Mouse (Mus musculus) embryonic facial prominence, embryonic 14.5 days (tissue): ENCODE measurements around the gene Mybpc3. TPM values are rescaled to one million over a fixed set of nuclear protein-coding genes. Genes with fewer than 3 reads are reported as not detected.

Source experiments
- ATAC-seq: fragments of 200-750 bp; cut with Nextera tagmentation; 2 replicates; pipeline ENCODE4 v1.8.0; 2017; ENCODE audit warnings: low read depth, moderate number of reproducible peaks, moderate TSS enrichment
- DNase-seq: peaks from one replicate; pipeline ENCODE4 v3.0.0-alpha.2; 2015; ENCODE audit warnings: low spot score
- H3K27ac ChIP-seq: fragments of 300-500 bp; sonication (generic); replicated peaks from 2 replicates; pipeline ENCODE4 v1.5.1; 2014; ENCODE audit warnings: low read depth, mild to moderate bottlenecking, low read length, moderate library complexity
- H3K27me3 ChIP-seq: fragments of 300-500 bp; sonication (generic); replicated peaks from 2 replicates; pipeline ENCODE4 v1.6.1; 2014; ENCODE audit warnings: low read length; ENCODE audit not compliant: control insufficient read depth, insufficient read depth
- H3K36me3 ChIP-seq: fragments of 300-500 bp; sonication (generic); 2 replicates; pipeline ENCODE4 v1.6.1; 2014; ENCODE audit warnings: low read length, mixed read lengths; ENCODE audit not compliant: control insufficient read depth, insufficient read depth
- H3K4me1 ChIP-seq: fragments of 300-500 bp; sonication (generic); 2 replicates; pipeline ENCODE4 v1.6.1; 2014; ENCODE audit warnings: antibody characterized with exemption, low read length; ENCODE audit not compliant: control insufficient read depth, insufficient read depth
- H3K4me2 ChIP-seq: fragments of 300-500 bp; sonication (generic); 2 replicates; pipeline ENCODE4 v1.6.1; 2014; ENCODE audit warnings: low read depth, mild to moderate bottlenecking, low read length, moderate library complexity, mixed read lengths
- H3K4me3 ChIP-seq: fragments of 300-500 bp; sonication (generic); 2 replicates; pipeline ENCODE4 v1.5.1; 2014; ENCODE audit warnings: low read depth, mild to moderate bottlenecking, low read length
- H3K9ac ChIP-seq: fragments of 300-500 bp; sonication (generic); 2 replicates; pipeline ENCODE4 v1.6.1; 2014; ENCODE audit warnings: low read depth, mild to moderate bottlenecking, low read length, moderate library complexity, mixed read lengths
- H3K9me3 ChIP-seq: fragments of 300-500 bp; sonication (generic); 2 replicates; pipeline ENCODE4 v1.6.1; 2016; ENCODE audit warnings: low read length; ENCODE audit not compliant: control insufficient read depth
- WGBS: fragments of 180-500 bp; shearing (Covaris S2); extraction: QIAGEN DNeasy Blood & Tissue Kit; methylation state at CpG from one replicate; pipeline ENCODE4 v1.1.7; 2014; 5-methylcytosine and 5-hydroxymethylcytosine counted together
- polyA plus RNA-seq: library from polyadenylated mRNA; unstranded; fragments of >200 nt; fragmentation: Nextera tagmentation; extraction: Ambion mirVana; gene quantifications from 2 replicates; pipeline ENCODE4 v1.2.1, GENCODE M21; 2014

Gene Mybpc3
- polyA plus RNA-seq, 1 experiment from 2014 or later = 0.79 TPM

DNA sequence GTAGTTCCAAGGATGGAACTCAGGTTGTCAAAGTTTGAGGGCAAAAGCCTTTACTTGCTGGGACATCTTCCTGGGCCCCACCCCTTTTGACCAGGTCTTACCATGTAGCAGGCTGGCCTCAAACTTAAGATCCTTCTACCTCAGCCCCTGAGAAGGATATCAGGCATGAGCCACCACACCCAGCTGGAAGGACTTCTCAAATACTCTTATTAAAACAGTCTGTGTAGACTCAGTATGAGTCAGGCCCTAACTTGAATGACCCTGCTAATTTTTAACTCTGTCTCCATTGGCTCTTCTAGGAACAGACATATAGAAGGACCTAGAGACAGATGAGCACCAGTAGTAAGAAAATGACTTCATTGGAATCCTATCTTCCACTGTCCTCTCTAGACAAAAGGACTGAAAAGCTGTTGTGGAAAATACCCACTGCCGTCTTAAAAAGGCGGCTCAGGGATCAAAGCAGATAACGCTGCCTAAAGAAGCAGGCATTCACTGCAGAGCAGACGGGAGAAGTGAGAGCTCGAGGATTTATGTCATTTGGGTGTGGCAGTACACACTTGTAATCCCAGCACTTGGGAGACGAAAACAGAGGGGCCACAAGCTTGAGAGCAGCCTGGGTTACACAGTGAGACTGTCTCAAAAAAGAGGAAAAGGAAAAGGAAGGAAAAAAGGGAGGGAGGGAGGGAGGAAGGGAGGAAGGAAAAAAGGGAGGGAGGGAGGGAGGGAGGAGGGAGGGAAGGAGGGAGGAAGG, 39.2 kb downstream of the Mybpc3 start:
- 57% methylated on average over 6 of the region's 6 CpGs for WGBS
- H3K9ac ChIP-seq = no peak overlapping the region
- no peaks in the 10 kb centered on the region for H3K4me1 ChIP-seq
- H3K27ac ChIP-seq = no peak overlapping the region
- ATAC-seq (no peak), DNase-seq (no peak)
- H3K36me3 ChIP-seq = peaks cover 67% of the 10 kb centered on the region
- no peaks in the 10 kb centered on the region for H3K27me3 ChIP-seq
- no peak overlapping the region for H3K4me2 ChIP-seq
- no peak overlapping the region for H3K4me3 ChIP-seq
- no peaks in the 10 kb centered on the region for H3K9me3 ChIP-seq

GRCm38 (mm10) chr2:91160591-91160990, 42.6 kb downstream of the Mybpc3 start:
- Histone ChIP-seq H3K4me3 (no peak overlapping the region), H3K36me3 (peaks cover 57% of the 10 kb centered on the region), H3K27me3 (no peaks in the 10 kb centered on the region), H3K4me2 (no peak overlapping the region), H3K27ac (no peak overlapping the region), H3K9ac (no peak overlapping the region), H3K9me3 (no peaks in the 10 kb centered on the region), H3K4me1 (no peaks in the 10 kb centered on the region)
- ATAC-seq (no peak), DNase-seq (no peak)
- 86% methylated on average over 6 of the region's 6 CpGs for WGBS

DNA sequence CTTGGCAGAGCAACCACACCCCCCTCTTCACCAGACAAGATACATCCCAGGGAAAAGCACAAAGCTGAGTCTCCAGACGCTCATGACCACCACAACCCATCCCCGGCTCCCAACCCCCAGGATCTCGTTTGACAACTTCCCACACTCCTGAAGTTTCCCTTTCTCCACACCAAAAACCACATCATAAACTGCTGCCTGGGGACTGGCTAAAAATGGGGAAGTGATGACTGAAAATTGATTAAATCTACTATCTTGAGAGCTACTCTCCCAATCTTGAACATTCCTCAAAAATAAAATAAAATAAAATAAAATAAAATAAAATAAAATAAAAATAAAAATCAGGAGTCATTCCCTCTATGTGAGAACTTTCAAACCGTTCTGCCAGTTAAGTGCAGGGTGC, 45.0 kb downstream of the Mybpc3 start:
- Histone ChIP-seq H3K4me1 (no peaks in the 10 kb centered on the region), H3K36me3 (peaks cover 57% of the 10 kb centered on the region), H3K9me3 (no peaks in the 10 kb centered on the region), H3K4me3 (no peak overlapping the region), H3K9ac (no peak overlapping the region), H3K4me2 (no peak overlapping the region), H3K27ac (no peak overlapping the region), H3K27me3 (no peaks in the 10 kb centered on the region)
- ATAC-seq (no peak), DNase-seq (no peak)
- 75% methylated on average over 4 of the region's 4 CpGs for WGBS

- no peak for ATAC-seq
- Histone ChIP-seq H3K4me1 (no peaks in the 10 kb centered on the region), H3K9ac (no peak overlapping the region), H3K27me3 (no peaks in the 10 kb centered on the region), H3K36me3 (peaks cover 54% of the 10 kb centered on the region), H3K27ac (no peak overlapping the region), H3K4me3 (no peak overlapping the region), H3K4me2 (no peak overlapping the region), H3K9me3 (no peaks in the 10 kb centered on the region)
- WGBS = 81% methylated on average over 5 of the region's 5 CpGs
- no peak for DNase-seq
Observed at GRCm38 (mm10) chr2:91163532-91163931, 45.6 kb downstream of the Mybpc3 start.

- peaks cover 59% of the 10 kb centered on the region for H3K36me3 ChIP-seq
Observed at GRCm38 (mm10) chr2:91164991-91165390, 47.0 kb downstream of the Mybpc3 start.

DNA sequence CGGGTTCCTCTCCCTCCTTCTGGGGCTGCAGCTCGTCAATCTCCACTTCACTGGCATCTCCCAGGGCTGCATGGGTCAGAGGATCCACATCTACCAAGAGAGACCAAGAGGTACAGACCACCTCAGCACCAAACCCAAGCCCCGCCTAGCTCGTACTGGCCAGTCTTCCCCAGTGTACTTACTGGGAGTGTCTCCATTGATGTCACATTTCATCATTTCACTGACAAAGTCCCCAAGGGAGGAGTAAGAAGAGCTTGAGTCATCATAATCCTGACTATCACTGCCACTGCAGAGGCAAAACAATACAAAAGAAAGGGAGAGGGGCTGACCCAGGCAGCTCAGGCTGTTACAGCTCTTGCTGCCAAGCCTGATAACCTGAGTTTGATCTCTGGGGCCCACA, 49.7 kb downstream of the Mybpc3 start:
- no peak overlapping the region for H3K4me3 ChIP-seq
- H3K27ac ChIP-seq = no peak overlapping the region
- no peaks in the 10 kb centered on the region for H3K27me3 ChIP-seq
- no peak for ATAC-seq
- no peak overlapping the region for H3K9ac ChIP-seq
- 61% methylated on average over 4 of the region's 4 CpGs for WGBS
- no peaks in the 10 kb centered on the region for H3K9me3 ChIP-seq
- H3K4me2 ChIP-seq = no peak overlapping the region
- peaks cover 60% of the 10 kb centered on the region for H3K36me3 ChIP-seq
- no peaks in the 10 kb centered on the region for H3K4me1 ChIP-seq
- no peak for DNase-seq

More at GRCm38 (mm10) chr2:91164991-91165390, 47.0 kb downstream of the Mybpc3 start:
- no peaks in the 10 kb centered on the region for H3K27me3 ChIP-seq
- ATAC-seq (no peak), DNase-seq (no peak)
- no peak overlapping the region for H3K27ac ChIP-seq
- no peak overlapping the region for H3K4me3 ChIP-seq
- H3K9ac ChIP-seq = no peak overlapping the region
- H3K9me3 ChIP-seq = no peaks in the 10 kb centered on the region
- no peak overlapping the region for H3K4me2 ChIP-seq
- H3K4me1 ChIP-seq = no peaks in the 10 kb centered on the region
- 84% methylated on average over 6 of the region's 6 CpGs for WGBS

- WGBS = 80% methylated on average over 25 of the region's 25 CpGs
- no peak overlapping the region for H3K27ac ChIP-seq
- DNase-seq (no peak), ATAC-seq (no peak)
- H3K4me1 ChIP-seq = no peaks in the 10 kb centered on the region
- no peak overlapping the region for H3K4me3 ChIP-seq
- no peak overlapping the region for H3K4me2 ChIP-seq
- peaks cover 65% of the 10 kb centered on the region for H3K36me3 ChIP-seq
- no peaks in the 10 kb centered on the region for H3K27me3 ChIP-seq
- no peak overlapping the region for H3K9ac ChIP-seq
- H3K9me3 ChIP-seq = no peaks in the 10 kb centered on the region
Observed at GRCm38 (mm10) chr2:91169587-91170322, 51.8 kb downstream of the Mybpc3 start.

GRCm38 (mm10) chr2:91175490-91175889, 57.5 kb downstream of the Mybpc3 start:
- Histone ChIP-seq H3K4me3 (no peak overlapping the region), H3K27ac (no peak overlapping the region), H3K4me1 (no peaks in the 10 kb centered on the region), H3K27me3 (no peaks in the 10 kb centered on the region), H3K9me3 (no peaks in the 10 kb centered on the region), H3K36me3 (peaks cover 52% of the 10 kb centered on the region), H3K9ac (no peak overlapping the region), H3K4me2 (no peak overlapping the region)
- ATAC-seq = no peak
- DNase-seq = no peak
- WGBS = 88% methylated on average over 4 of the region's 4 CpGs
